ENCODE assay signal across 8 mouse cellular contexts in genomic region chr4:45529986-45530597, GRCm38 (mm10). TPM values are rescaled to one million over a fixed set of nuclear protein-coding genes. Genes with fewer than 3 reads are reported as not detected.
DNase-seq lines count a peak whose midpoint lies in the region; ATAC-seq and TF ChIP-seq lines count a peak whose summit lies in the region.

No protein-coding gene starts in this region.

- H3K4me3 ChIP-seq in megakaryocyte, embryonic 14.5 days (replicated peaks) = peak overlapping the region; percentile 98
- peak overlapping the region; percentile 85 for H3K4me3 ChIP-seq in forebrain, embryonic 13.5 days
- H3K4me3 ChIP-seq in hindbrain, embryonic 15.5 days = peak overlapping the region; percentile 78
- H3K4me3 ChIP-seq in liver, embryonic 15.5 days (replicated peaks) = peak overlapping the region; percentile 91
- H3K4me3 ChIP-seq in olfactory bulb, adult 2 months (ENCODE audit: insufficient read depth, low read depth, low read length) = peak overlapping the region; percentile 65

- peaks cover 11% of the 10 kb centered on the region for H3K27me3 ChIP-seq in megakaryocyte, embryonic 14.5 days (replicated peaks)
- no peaks in the 10 kb centered on the region for H3K27me3 ChIP-seq in forebrain, embryonic 13.5 days
- no peaks in the 10 kb centered on the region for H3K27me3 ChIP-seq in hindbrain, embryonic 15.5 days
- H3K27me3 ChIP-seq in liver, embryonic 15.5 days = peaks cover 19% of the 10 kb centered on the region

- H3K9me3 ChIP-seq in megakaryocyte, embryonic 14.5 days = no peaks in the 10 kb centered on the region
- no peaks in the 10 kb centered on the region for H3K9me3 ChIP-seq in forebrain, embryonic 13.5 days (replicated peaks)
- no peaks in the 10 kb centered on the region for H3K9me3 ChIP-seq in hindbrain, embryonic 15.5 days
- H3K9me3 ChIP-seq in liver, embryonic 15.5 days (replicated peaks) = no peaks in the 10 kb centered on the region

- ATAC-seq in megakaryocyte, adult 5-6 weeks (ENCODE audit: poor library complexity, severe bottlenecking) = no peak
- ATAC-seq in forebrain, embryonic 13.5 days = peak; percentile 66
- peak; percentile 55 for ATAC-seq in hindbrain, embryonic 15.5 days (ENCODE audit: low FRiP score, low read depth)
- peak; percentile 19 for ATAC-seq in liver, embryonic 15.5 days (ENCODE audit: insufficient read depth)

- no peak; the same call in 1 of the 2 replicates for TF ChIP-seq CTCF in olfactory bulb, adult 2 months (IDR thresholded peaks at IDR 0.05; ENCODE audit: insufficient read depth, low read depth, low read length)

- H3K4me1 ChIP-seq in megakaryocyte, embryonic 14.5 days = peaks cover 67% of the 10 kb centered on the region
- peaks cover 77% of the 10 kb centered on the region for H3K4me1 ChIP-seq in forebrain, embryonic 13.5 days
- H3K4me1 ChIP-seq in hindbrain, embryonic 15.5 days (replicated peaks) = peaks cover 62% of the 10 kb centered on the region
- peaks cover 77% of the 10 kb centered on the region for H3K4me1 ChIP-seq in liver, embryonic 15.5 days (replicated peaks)
- peaks cover 23% of the 10 kb centered on the region for H3K4me1 ChIP-seq in olfactory bulb, adult 2 months (ENCODE audit: control insufficient read depth, insufficient read depth, low read length)

- H3K27ac ChIP-seq in forebrain, embryonic 13.5 days = peak overlapping the region; percentile 92
- H3K27ac ChIP-seq in hindbrain, embryonic 15.5 days (replicated peaks) = peak overlapping the region; percentile 88
- H3K27ac ChIP-seq in liver, embryonic 15.5 days (replicated peaks) = peak overlapping the region; percentile 94
- peak overlapping the region; percentile 4; the same call in 1 of the 2 replicates for H3K27ac ChIP-seq in olfactory bulb, adult 2 months (ENCODE audit: insufficient read depth, low read depth, low read length)

- no peak for TF ChIP-seq POLR2A in olfactory bulb, adult 2 months (IDR thresholded peaks at IDR 0.05; ENCODE audit: insufficient read depth, low read depth, low read length)

- H3K9ac ChIP-seq in forebrain, embryonic 13.5 days = peak overlapping the region; percentile 92
- H3K9ac ChIP-seq in hindbrain, embryonic 15.5 days = peak overlapping the region; percentile 69
- peak overlapping the region; percentile 95 for H3K9ac ChIP-seq in liver, embryonic 15.5 days

- peaks cover 11% of the 10 kb centered on the region for H3K36me3 ChIP-seq in megakaryocyte, embryonic 14.5 days (replicated peaks; ENCODE audit: low read length)
- peaks cover 6% of the 10 kb centered on the region; the same call in 1 of the 2 replicates for H3K36me3 ChIP-seq in forebrain, embryonic 13.5 days (ENCODE audit: poor library complexity, severe bottlenecking)
- no peaks in the 10 kb centered on the region for H3K36me3 ChIP-seq in hindbrain, embryonic 15.5 days
- H3K36me3 ChIP-seq in liver, embryonic 15.5 days (replicated peaks) = peaks cover 20% of the 10 kb centered on the region; the same call in 1 of the 2 replicates

- under 1% methylated on average over 66 of the region's 89 CpGs for WGBS in forebrain, embryonic 13.5 days
- WGBS in hindbrain, embryonic 15.5 days = under 1% methylated on average over 75 of the region's 89 CpGs
- WGBS in liver, embryonic 15.5 days (ENCODE audit: insufficient replicate concordance) = under 1% methylated on average over 86 of the region's 89 CpGs
- under 1% methylated on average over 88 of the region's 89 CpGs for WGBS in olfactory bulb, adult 2 months

- peak overlapping the region; percentile 83 for H3K4me2 ChIP-seq in forebrain, embryonic 13.5 days
- H3K4me2 ChIP-seq in hindbrain, embryonic 15.5 days = peak overlapping the region; percentile 88
- H3K4me2 ChIP-seq in liver, embryonic 15.5 days = peak overlapping the region; percentile 99

- peak; percentile 60 for DNase-seq in ZHBTc4 (ENCODE audit: low read depth, low spot score)
- no peak for DNase-seq in frontal cortex, postnatal 36 days (ENCODE audit: low spot score in 2 of 2)

RNA-seq across cellular contexts. Expression of gene Shb, which starts 2.2 kb away (rescaled TPM):
- 20.2 and 27.2 TPM in 2 replicates for polyA plus RNA-seq in megakaryocyte, embryonic 14.5 days (2012; ENCODE audit: insufficient read depth, low replicate concordance)
- 3.7 and 3.9 TPM in 2 replicates for total RNA-seq in megakaryocyte, adult 5-6 weeks (2015)
- total RNA-seq in megakaryocyte, adult 5-6 weeks (2017) = 1.8 and 3.3 TPM in 2 replicates
- polyA plus RNA-seq in forebrain, embryonic 13.5 days (2015; fragmentation: Nextera tagmentation; extraction: Ambion mirVana) = 6.5 and 7.2 TPM in 2 replicates
- polyA plus RNA-seq in hindbrain, embryonic 15.5 days (2015; fragmentation: Nextera tagmentation; extraction: Ambion mirVana) = 5.4 and 7.2 TPM in 2 replicates
- polyA plus RNA-seq in liver, embryonic 15.5 days (2015; fragmentation: Nextera tagmentation; extraction: Ambion mirVana) = 2.9 and 3.9 TPM in 2 replicates
- polyA plus RNA-seq in olfactory bulb, adult 2 months (2012; ENCODE audit: insufficient read depth, insufficient read length, low replicate concordance, missing spikeins) = not detected in 2 replicates

Comparison
In these comparisons a context has a peak if more than half of its experiments do, and no peak if none do; other contexts are left out.
1. H3K27ac ChIP-seq: peak in every context shown above with its lines; median percentile 94 in liver, embryonic 15.5 days; 92 in forebrain, embryonic 13.5 days; 88 in hindbrain, embryonic 15.5 days; 4 in olfactory bulb, adult 2 months.